Mouse (Mus musculus): ENCODE measurements around the gene Cask. TPM values are rescaled to one million over a fixed set of nuclear protein-coding genes. Genes with fewer than 3 reads are reported as not detected.

The Cask gene
- polyA plus RNA-seq, 1 experiment from 2014 or later = 5.7 TPM

- 65% methylated on average over 10 of the region's 10 CpGs for WGBS
- H3K9ac ChIP-seq = no peak overlapping the region
- H3K27ac ChIP-seq (ENCODE audit: poor library complexity, severe bottlenecking) = no peak overlapping the region
- no peak overlapping the region for H3K4me3 ChIP-seq
- no peak for ATAC-seq (ENCODE audit: insufficient number of reproducible peaks, low FRiP score)
- H3K4me1 ChIP-seq (replicated peaks) = peaks cover 9% of the 10 kb centered on the region
- no peak overlapping the region for H3K4me2 ChIP-seq
- H3K27me3 ChIP-seq (replicated peaks) = peaks cover 39% of the 10 kb centered on the region
- H3K36me3 ChIP-seq = no peaks in the 10 kb centered on the region
- no peaks in the 10 kb centered on the region for H3K9me3 ChIP-seq (replicated peaks)
Measured at GRCm38 (mm10) chrX:13518019-13518418, 333.1 kb downstream of the Cask start.

GRCm38 (mm10) chrX:13516451-13516850 lies 334.7 kb downstream of the Cask start:
- Histone ChIP-seq H3K27me3 (replicated peaks) (peaks cover 32% of the 10 kb centered on the region), H3K4me3 (no peak overlapping the region), H3K4me2 (no peak overlapping the region), H3K9me3 (replicated peaks) (no peaks in the 10 kb centered on the region), H3K27ac (ENCODE audit: poor library complexity, severe bottlenecking) (no peak overlapping the region), H3K36me3 (no peaks in the 10 kb centered on the region), H3K4me1 (replicated peaks) (peaks cover 9% of the 10 kb centered on the region), H3K9ac (no peak overlapping the region)
- 81% methylated on average over 6 of the region's 6 CpGs for WGBS
- ATAC-seq (ENCODE audit: insufficient number of reproducible peaks, low FRiP score) = no peak

- Histone ChIP-seq H3K4me2 (no peak overlapping the region), H3K27me3 (replicated peaks) (peaks cover 20% of the 10 kb centered on the region; the same call in 1 of the 2 replicates), H3K36me3 (no peaks in the 10 kb centered on the region), H3K4me3 (no peak overlapping the region), H3K4me1 (replicated peaks) (no peaks in the 10 kb centered on the region), H3K27ac (ENCODE audit: poor library complexity, severe bottlenecking) (no peak overlapping the region), H3K9ac (no peak overlapping the region), H3K9me3 (replicated peaks) (no peaks in the 10 kb centered on the region)
- ATAC-seq (ENCODE audit: insufficient number of reproducible peaks, low FRiP score) = no peak
- 73% methylated on average over 5 of the region's 5 CpGs for WGBS
Measured at GRCm38 (mm10) chrX:13513864-13514263, 337.3 kb downstream of the Cask start.

GRCm38 (mm10) chrX:13513127-13513526 lies 338.0 kb downstream of the Cask start:
- H3K9me3 ChIP-seq (replicated peaks) = no peaks in the 10 kb centered on the region
- no peak overlapping the region for H3K4me2 ChIP-seq
- no peak overlapping the region for H3K4me3 ChIP-seq
- H3K4me1 ChIP-seq (replicated peaks) = no peaks in the 10 kb centered on the region
- no peak overlapping the region for H3K27ac ChIP-seq (ENCODE audit: poor library complexity, severe bottlenecking)
- H3K36me3 ChIP-seq = no peaks in the 10 kb centered on the region
- no peak overlapping the region for H3K9ac ChIP-seq
- peaks cover 16% of the 10 kb centered on the region; the same call in 1 of the 2 replicates for H3K27me3 ChIP-seq (replicated peaks)
- WGBS = 39% methylated on average over 2 of the region's 2 CpGs
- ATAC-seq (ENCODE audit: insufficient number of reproducible peaks, low FRiP score) = no peak

- H3K9me3 ChIP-seq (replicated peaks) = no peaks in the 10 kb centered on the region
- H3K36me3 ChIP-seq = no peaks in the 10 kb centered on the region
- ATAC-seq (ENCODE audit: insufficient number of reproducible peaks, low FRiP score) = no peak
- WGBS = 54% methylated on average over 2 of the region's 2 CpGs
- H3K27me3 ChIP-seq (replicated peaks) = peaks cover 6% of the 10 kb centered on the region; the same call in 1 of the 2 replicates
- H3K4me2 ChIP-seq = no peak overlapping the region
- 0 out of 2 replicates have a peak, but pooled peaks cover 5% of the 10 kb centered on the region for H3K4me1 ChIP-seq (replicated peaks)
- H3K9ac ChIP-seq = no peak overlapping the region
- H3K27ac ChIP-seq (ENCODE audit: poor library complexity, severe bottlenecking) = no peak overlapping the region
- no peak overlapping the region for H3K4me3 ChIP-seq
Measured at GRCm38 (mm10) chrX:13506376-13506775, 344.8 kb downstream of the Cask start.

- H3K4me2 ChIP-seq = no peak overlapping the region
- H3K27ac ChIP-seq (ENCODE audit: poor library complexity, severe bottlenecking) = no peak overlapping the region
- H3K4me1 ChIP-seq (replicated peaks) = 0 out of 2 replicates have a peak, but pooled peaks cover 5% of the 10 kb centered on the region
- peaks cover 6% of the 10 kb centered on the region; the same call in 1 of the 2 replicates for H3K27me3 ChIP-seq (replicated peaks)
- H3K9ac ChIP-seq = no peak overlapping the region
- no peak overlapping the region for H3K4me3 ChIP-seq
- ATAC-seq (ENCODE audit: insufficient number of reproducible peaks, low FRiP score) = no peak
- 84% methylated on average over 7 of the region's 7 CpGs for WGBS
- H3K9me3 ChIP-seq (replicated peaks) = no peaks in the 10 kb centered on the region
- H3K36me3 ChIP-seq = no peaks in the 10 kb centered on the region
Measured at GRCm38 (mm10) chrX:13504389-13504788, 346.8 kb downstream of the Cask start.

GRCm38 (mm10) chrX:13502862-13503375 lies 348.2 kb downstream of the Cask start:
- no peak overlapping the region for H3K27ac ChIP-seq (ENCODE audit: poor library complexity, severe bottlenecking)
- no peaks in the 10 kb centered on the region for H3K9me3 ChIP-seq (replicated peaks)
- no peaks in the 10 kb centered on the region for H3K36me3 ChIP-seq
- 0 out of 2 replicates have a peak, but pooled peaks cover 5% of the 10 kb centered on the region for H3K4me1 ChIP-seq (replicated peaks)
- no peak overlapping the region for H3K4me2 ChIP-seq
- H3K27me3 ChIP-seq (replicated peaks) = peaks cover 6% of the 10 kb centered on the region; the same call in 1 of the 2 replicates
- no peak overlapping the region for H3K4me3 ChIP-seq
- no peak for ATAC-seq (ENCODE audit: insufficient number of reproducible peaks, low FRiP score)
- WGBS = 57% methylated on average over 7 of the region's 7 CpGs
- no peak overlapping the region for H3K9ac ChIP-seq

- Histone ChIP-seq H3K27me3 (replicated peaks) (peaks cover 6% of the 10 kb centered on the region; the same call in 1 of the 2 replicates), H3K4me3 (no peak overlapping the region), H3K4me1 (replicated peaks) (no peaks in the 10 kb centered on the region), H3K9ac (no peak overlapping the region), H3K9me3 (replicated peaks) (no peaks in the 10 kb centered on the region), H3K36me3 (no peaks in the 10 kb centered on the region), H3K4me2 (no peak overlapping the region), H3K27ac (ENCODE audit: poor library complexity, severe bottlenecking) (no peak overlapping the region)
- ATAC-seq (ENCODE audit: insufficient number of reproducible peaks, low FRiP score) = no peak
- WGBS = 73% methylated on average over 4 of the region's 4 CpGs
Measured at GRCm38 (mm10) chrX:13500284-13500683, 350.9 kb downstream of the Cask start.

- Histone ChIP-seq H3K9ac (no peak overlapping the region), H3K4me3 (no peak overlapping the region), H3K9me3 (replicated peaks) (no peaks in the 10 kb centered on the region), H3K4me2 (no peak overlapping the region), H3K36me3 (no peaks in the 10 kb centered on the region), H3K27me3 (replicated peaks) (peaks cover 5% of the 10 kb centered on the region; the same call in 1 of the 2 replicates), H3K27ac (ENCODE audit: poor library complexity, severe bottlenecking) (no peak overlapping the region), H3K4me1 (replicated peaks) (no peaks in the 10 kb centered on the region)
- ATAC-seq (ENCODE audit: insufficient number of reproducible peaks, low FRiP score) = no peak
- 71% methylated on average over 8 of the region's 8 CpGs for WGBS
Measured at GRCm38 (mm10) chrX:13494892-13495703, 356.1 kb downstream of the Cask start.

- Histone ChIP-seq H3K27ac (ENCODE audit: poor library complexity, severe bottlenecking) (no peak overlapping the region), H3K9me3 (replicated peaks) (no peaks in the 10 kb centered on the region), H3K36me3 (no peaks in the 10 kb centered on the region), H3K27me3 (replicated peaks) (peaks cover 5% of the 10 kb centered on the region; the same call in 1 of the 2 replicates), H3K4me2 (no peak overlapping the region), H3K4me3 (no peak overlapping the region), H3K9ac (no peak overlapping the region), H3K4me1 (replicated peaks) (no peaks in the 10 kb centered on the region)
- ATAC-seq (ENCODE audit: insufficient number of reproducible peaks, low FRiP score) = no peak
Measured at GRCm38 (mm10) chrX:13492922-13493321, 358.2 kb downstream of the Cask start.

- ATAC-seq (ENCODE audit: insufficient number of reproducible peaks, low FRiP score) = no peak
- peaks cover 17% of the 10 kb centered on the region for H3K27me3 ChIP-seq (replicated peaks)
- 58% methylated on average over 3 of the region's 3 CpGs for WGBS
- H3K36me3 ChIP-seq = no peaks in the 10 kb centered on the region
- no peak overlapping the region for H3K27ac ChIP-seq (ENCODE audit: poor library complexity, severe bottlenecking)
- H3K9me3 ChIP-seq (replicated peaks) = peaks cover 15% of the 10 kb centered on the region
- H3K4me2 ChIP-seq = no peak overlapping the region
- no peaks in the 10 kb centered on the region for H3K4me1 ChIP-seq (replicated peaks)
- H3K4me3 ChIP-seq = no peak overlapping the region
- no peak overlapping the region for H3K9ac ChIP-seq
Measured at GRCm38 (mm10) chrX:13490941-13491340, 360.2 kb downstream of the Cask start.

Measured in heart, embryonic 12.5 days (tissue).